Mouse (Mus musculus): ENCODE measurements around the gene Zfp574.

Zfp574 gene

DNA sequence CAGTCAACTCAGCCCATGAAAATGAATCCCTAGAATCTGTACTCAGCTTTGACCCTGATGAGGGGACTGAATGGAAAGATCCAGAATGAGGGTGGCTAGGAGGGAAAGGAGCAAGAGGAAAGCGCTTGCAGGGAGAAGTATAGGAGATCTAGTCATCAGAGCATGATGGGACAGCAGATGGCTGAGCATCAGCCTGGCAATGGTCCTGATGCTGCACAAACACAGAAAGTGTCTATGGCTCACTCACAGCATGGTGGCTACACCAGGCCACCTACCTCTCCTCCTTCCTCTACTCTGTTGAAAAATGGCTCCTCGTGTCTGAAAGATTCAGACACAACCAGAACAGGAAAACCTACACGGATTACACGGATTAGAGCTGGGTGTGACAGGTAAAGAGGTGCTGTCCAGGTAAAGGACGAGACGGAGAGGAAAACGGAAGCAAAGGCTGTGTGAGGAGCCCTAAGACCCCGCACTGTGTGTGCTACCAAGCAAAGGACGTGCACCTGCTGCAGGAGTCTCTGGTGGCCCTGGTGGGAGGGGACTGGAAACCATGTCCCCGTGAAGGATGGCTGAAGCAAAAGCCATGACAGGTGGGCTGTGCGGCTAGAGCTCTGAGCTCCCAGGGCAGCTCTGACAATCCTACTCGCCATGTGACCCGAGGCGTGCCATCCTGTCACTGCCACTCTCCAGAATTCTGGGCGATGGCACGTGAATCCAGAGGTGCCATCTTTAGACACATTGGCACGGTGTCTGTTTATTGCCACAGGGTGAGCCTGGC is 40.0 kb downstream of the Zfp574 start:
- no peak for DNase-seq (ENCODE audit: low read depth, low spot score)

DNA sequence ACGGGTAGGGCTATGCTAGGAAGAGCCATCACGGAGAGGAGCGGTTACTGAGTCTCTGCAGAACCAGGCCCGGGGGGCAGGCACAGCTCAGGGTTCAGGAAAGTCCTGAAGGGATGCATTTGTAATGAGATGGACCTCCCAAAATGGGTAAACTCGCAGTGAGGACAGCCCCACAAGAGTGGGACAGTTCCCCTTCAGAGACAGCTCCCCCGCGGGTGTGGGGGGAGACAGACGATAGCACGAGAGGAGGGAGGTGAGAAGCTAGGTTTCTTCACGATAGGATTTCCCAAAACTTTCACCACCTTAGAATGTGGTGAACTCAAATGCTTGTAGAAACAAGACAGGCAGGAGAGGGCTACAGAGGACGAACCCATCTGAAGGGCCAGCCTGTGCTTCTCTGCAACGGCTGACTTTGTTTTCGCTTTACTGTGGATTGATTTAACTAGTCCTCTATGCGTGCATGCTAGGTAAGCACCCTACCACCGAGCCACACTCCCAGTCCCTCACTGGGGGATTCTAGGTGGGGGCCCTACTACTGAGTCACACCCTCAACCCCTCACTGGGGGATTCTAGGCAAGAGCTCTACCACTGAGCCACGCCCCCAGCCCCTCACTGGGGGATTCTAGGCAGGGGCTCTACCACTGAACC is 40.7 kb downstream of the Zfp574 start:
- no peak for DNase-seq (ENCODE audit: low read depth, low spot score)

DNA sequence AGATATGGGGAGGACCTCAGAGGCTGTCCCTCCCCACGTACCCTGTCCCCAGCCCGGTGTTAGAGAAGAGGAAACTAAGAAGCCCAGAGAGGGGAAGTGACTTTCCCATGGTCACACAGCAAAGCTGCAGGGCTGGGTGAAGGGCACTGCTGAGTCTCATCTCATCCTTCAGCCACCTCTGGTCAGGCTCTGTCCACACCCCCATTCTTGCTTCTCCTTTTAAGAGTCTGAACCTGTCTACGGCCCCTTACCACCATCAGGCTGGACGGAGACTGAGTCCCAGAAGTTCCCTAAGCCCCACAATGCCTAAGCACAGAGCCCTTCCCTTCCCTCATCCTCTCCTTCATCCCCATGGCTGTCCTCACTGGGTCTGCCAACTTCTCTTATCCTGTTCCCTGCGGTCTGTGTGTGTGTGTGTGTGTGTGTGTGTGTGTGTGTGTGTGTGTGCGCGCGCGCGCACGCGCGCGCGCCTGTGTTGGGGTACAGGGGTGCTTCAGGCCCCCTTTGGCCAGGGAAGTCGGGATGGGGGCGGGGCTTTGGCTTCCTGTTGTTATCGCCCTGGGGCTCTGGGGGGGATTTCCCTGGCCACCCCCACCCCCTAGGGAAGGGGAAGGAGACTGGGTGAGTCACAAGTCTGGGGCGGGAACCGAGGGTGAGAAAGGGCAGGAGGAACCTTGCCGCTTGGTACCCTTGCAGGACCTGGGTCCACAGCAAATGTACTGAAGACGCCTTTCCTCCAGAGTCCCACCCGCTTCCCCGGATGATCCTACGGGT is 47.9 kb downstream of the Zfp574 start:
- DNase-seq (ENCODE audit: low read depth, low spot score) = no peak

DNA sequence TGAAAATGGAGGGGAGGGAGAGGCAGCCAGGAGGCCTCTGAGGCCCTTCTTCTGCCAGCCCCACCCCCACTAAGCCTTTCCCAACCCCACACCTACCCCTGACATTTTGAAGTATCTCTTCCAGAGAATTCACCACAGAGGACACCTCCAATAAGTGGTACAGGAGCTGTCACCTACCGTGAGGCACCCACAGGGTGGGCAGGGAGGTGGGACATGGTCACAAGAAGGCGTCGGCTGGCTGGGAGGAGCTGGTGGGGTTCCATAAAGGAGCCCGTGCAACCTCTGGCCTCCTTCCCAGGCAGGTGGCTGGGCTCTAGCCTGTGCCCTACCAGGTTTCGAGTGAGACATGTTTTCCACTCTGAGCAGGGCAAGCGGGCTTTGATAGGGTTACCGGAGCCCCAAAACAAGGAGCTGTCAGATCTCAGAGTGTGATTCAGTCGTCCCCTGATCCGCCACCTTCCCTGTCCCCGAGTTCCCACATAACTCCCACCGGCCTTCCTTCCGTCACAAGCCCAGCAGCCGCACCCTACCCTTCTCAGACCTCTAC is 48.9 kb downstream of the Zfp574 start:
- DNase-seq (ENCODE audit: low read depth, low spot score) = no peak

DNA sequence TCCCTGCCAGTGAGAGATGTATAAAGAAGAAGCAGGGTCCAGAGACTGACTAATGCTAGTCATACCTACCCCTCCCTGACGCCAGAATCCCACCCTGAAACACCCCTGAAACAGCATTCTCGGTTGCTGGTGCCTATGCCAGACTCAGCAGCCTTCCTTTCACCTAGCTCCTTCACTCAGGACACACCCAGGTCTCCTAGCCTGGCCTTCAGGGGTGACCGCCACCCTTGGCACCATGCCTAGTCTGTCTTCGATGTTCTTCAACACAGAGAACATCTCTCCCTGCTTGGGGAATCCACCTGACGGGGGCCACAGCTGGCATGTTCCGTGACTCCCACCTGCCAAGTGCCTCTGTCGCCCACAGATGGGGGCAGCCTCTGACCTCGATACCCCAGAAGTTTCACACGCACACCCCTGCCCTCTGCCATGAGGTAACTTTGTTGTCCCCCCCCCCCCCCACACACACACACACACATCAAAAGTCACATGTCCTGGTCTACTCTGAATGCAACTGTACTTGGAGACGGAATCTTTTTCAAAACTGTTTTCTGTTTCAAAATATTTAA is 53.4 kb downstream of the Zfp574 start:
- DNase-seq (ENCODE audit: low read depth, low spot score) = no peak

DNA sequence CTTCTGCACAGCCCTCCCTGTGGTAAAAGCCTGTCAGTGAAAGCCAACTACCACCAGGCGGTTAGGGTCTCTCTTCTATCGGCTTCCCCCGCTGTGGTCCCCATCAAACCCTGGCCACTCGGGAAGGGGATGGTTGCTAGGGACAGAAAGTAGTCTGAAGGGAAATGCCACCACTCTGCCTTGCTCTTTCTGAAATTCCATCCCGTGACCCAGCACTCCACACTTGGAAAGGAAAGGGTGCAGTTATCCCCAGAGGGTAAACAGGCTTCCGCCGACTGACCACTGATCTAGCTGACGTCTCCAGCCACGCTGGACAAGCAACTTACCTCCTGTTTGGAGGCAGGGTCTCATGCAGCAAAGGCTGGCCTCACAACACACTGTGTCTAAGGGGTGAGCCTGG is 55.6 kb downstream of the Zfp574 start:
- no peak for DNase-seq (ENCODE audit: low read depth, low spot score)

DNA sequence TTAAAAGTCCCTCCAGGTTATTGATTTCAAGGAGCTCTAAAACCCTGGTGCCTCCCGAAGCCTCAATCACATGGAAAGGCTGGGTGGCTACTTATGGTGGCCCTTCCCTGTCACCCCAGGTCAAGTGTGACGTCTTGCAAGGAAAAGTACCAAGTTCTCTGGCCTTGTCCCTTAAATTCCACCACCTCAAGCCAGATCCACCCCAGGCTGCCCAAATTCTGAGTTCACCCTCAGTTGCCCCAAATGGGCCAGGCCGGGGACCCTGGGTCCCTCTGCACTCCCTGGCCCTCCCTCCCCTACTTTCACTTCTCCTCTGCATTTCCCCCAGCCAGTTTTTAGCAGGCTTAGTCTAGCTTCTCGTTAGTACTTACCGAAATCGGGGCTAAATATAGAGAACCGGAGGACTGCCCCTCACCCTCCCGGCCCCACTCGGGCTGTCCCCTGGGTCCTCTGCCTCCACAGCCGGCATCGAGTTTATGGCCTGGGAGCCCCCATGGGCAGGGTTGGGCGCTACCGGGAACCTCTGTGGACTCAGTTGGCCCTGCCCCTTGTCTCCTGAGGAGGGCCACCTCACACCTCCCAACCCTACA is 57.1 kb downstream of the Zfp574 start:
- DNase-seq (ENCODE audit: low read depth, low spot score) = no peak

GRCm38 (mm10) chr7:25130565-25130964 is 58.2 kb downstream of the Zfp574 start:
- DNase-seq (ENCODE audit: low read depth, low spot score) = no peak

- DNase-seq (ENCODE audit: low read depth, low spot score) = no peak
Measured at GRCm38 (mm10) chr7:25131247-25131646, 58.9 kb downstream of the Zfp574 start.

- no peak for DNase-seq (ENCODE audit: low read depth, low spot score)
Measured at GRCm38 (mm10) chr7:25132318-25132960, 60.1 kb downstream of the Zfp574 start.
